ENCODE assay signal across 8 mouse cellular contexts in the genomic region with DNA sequence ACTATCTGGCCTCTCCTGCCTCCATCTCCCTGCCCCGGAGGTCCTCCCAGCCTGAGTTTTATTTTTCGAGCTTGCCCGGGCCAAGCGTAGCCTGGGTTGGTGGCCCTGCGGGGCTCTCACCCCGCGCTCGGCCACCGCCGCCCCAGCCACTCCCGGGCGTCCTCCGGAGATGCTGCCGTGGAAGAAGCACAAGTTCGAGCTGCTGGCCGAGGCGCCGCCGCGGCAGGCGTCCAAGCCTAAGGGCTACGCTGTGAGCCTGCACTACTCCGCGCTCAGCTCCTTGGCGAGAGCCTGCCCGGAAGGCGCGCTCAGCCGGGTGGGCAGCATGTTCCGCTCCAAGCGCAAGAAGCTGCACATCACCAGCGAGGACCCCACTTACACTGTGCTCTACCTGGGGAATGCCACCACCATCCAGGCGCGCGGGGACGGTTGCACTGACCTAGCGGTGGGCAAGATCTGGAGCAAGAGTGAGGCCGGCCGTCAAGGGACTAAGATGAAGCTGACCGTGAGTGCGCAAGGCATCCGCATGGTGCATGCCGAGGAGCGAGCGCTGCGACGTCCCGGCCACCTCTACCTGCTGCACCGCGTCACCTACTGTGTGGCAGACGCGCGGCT. TPM values are rescaled to one million over a fixed set of nuclear protein-coding genes. Genes with fewer than 3 reads are reported as not detected.
DNase-seq lines count a peak whose midpoint lies in the region; ATAC-seq lines count a peak whose summit lies in the region.

No protein-coding gene starts in this region.

- H3K9me3 ChIP-seq in embryonic facial prominence, embryonic 12.5 days, result no peaks in the 10 kb centered on the region
- no peaks in the 10 kb centered on the region for H3K9me3 ChIP-seq in heart, embryonic 11.5 days (replicated peaks; ENCODE audit: control insufficient read depth, low read length)
- no peaks in the 10 kb centered on the region for H3K9me3 ChIP-seq in kidney, embryonic 14.5 days (ENCODE audit: control insufficient read depth, low read length)
- H3K9me3 ChIP-seq in liver, embryonic 15.5 days (replicated peaks), result no peaks in the 10 kb centered on the region
- H3K9me3 ChIP-seq in neural tube, embryonic 14.5 days (ENCODE audit: control insufficient read depth, low read length), result no peaks in the 10 kb centered on the region

- no peak; the same call in 1 of the 2 replicates for ATAC-seq in embryonic facial prominence, embryonic 12.5 days (ENCODE audit: insufficient number of reproducible peaks, insufficient read depth, low FRiP score, low TSS enrichment)
- 0 out of 2 replicates have a peak, but pooled peaks have one; percentile 14 for ATAC-seq in heart, embryonic 11.5 days (replicated peaks; ENCODE audit: insufficient number of reproducible peaks, low FRiP score, low TSS enrichment)
- peak; percentile 15; the same call in 1 of the 2 replicates for ATAC-seq in kidney, embryonic 14.5 days (ENCODE audit: low FRiP score, low TSS enrichment)
- no peak for ATAC-seq in liver, embryonic 15.5 days (ENCODE audit: insufficient read depth)
- peak; percentile 9 for ATAC-seq in neural tube, embryonic 14.5 days (ENCODE audit: low read depth)

- peak; percentile 45 to 58 for DNase-seq in spleen, adult 18-20 months
- DNase-seq in spleen, adult 12 weeks (ENCODE audit: low spot score), result no peak
- peak; percentile 52 for DNase-seq in thymus, postnatal 14 days

- H3K27me3 ChIP-seq in embryonic facial prominence, embryonic 12.5 days, result peaks cover 17% of the 10 kb centered on the region
- H3K27me3 ChIP-seq in heart, embryonic 11.5 days (ENCODE audit: control insufficient read depth, insufficient read depth, low read length), result no peaks in the 10 kb centered on the region
- H3K27me3 ChIP-seq in kidney, embryonic 14.5 days (ENCODE audit: control insufficient read depth, insufficient read depth, low read length), result peaks cover 16% of the 10 kb centered on the region
- peaks cover 72% of the 10 kb centered on the region for H3K27me3 ChIP-seq in liver, embryonic 15.5 days
- peaks cover 5% of the 10 kb centered on the region for H3K27me3 ChIP-seq in neural tube, embryonic 14.5 days (ENCODE audit: control insufficient read depth, insufficient read depth, low read length)

- H3K9ac ChIP-seq in embryonic facial prominence, embryonic 12.5 days, result peak overlapping the region; percentile 76
- H3K9ac ChIP-seq in heart, embryonic 11.5 days (ENCODE audit: low read depth, low read length), result peak overlapping the region; percentile 83
- H3K9ac ChIP-seq in kidney, embryonic 14.5 days (ENCODE audit: low read depth, low read length), result peak overlapping the region; percentile 64
- no peak overlapping the region for H3K9ac ChIP-seq in liver, embryonic 15.5 days
- H3K9ac ChIP-seq in neural tube, embryonic 14.5 days (replicated peaks; ENCODE audit: low read depth, low read length), result peak overlapping the region; percentile 64

- peak overlapping the region; percentile 95 for H3K4me2 ChIP-seq in embryonic facial prominence, embryonic 12.5 days (replicated peaks)
- peak overlapping the region; percentile 82 for H3K4me2 ChIP-seq in heart, embryonic 11.5 days
- H3K4me2 ChIP-seq in kidney, embryonic 14.5 days (replicated peaks; ENCODE audit: low read depth, low read length), result peak overlapping the region; percentile 93
- H3K4me2 ChIP-seq in liver, embryonic 15.5 days, result peak overlapping the region; percentile 70
- H3K4me2 ChIP-seq in neural tube, embryonic 14.5 days (ENCODE audit: low read depth, low read length), result peak overlapping the region; percentile 91

- H3K4me3 ChIP-seq in embryonic facial prominence, embryonic 12.5 days, result peak overlapping the region; percentile 59
- H3K4me3 ChIP-seq in heart, embryonic 11.5 days (ENCODE audit: low read depth, low read length), result peak overlapping the region; percentile 78
- peak overlapping the region; percentile 48 for H3K4me3 ChIP-seq in kidney, embryonic 14.5 days (ENCODE audit: low read length)
- H3K4me3 ChIP-seq in liver, embryonic 15.5 days (replicated peaks), result peak overlapping the region; percentile 57
- H3K4me3 ChIP-seq in neural tube, embryonic 14.5 days (ENCODE audit: low read depth, low read length), result peak overlapping the region; percentile 63

- no peaks in the 10 kb centered on the region for H3K36me3 ChIP-seq in embryonic facial prominence, embryonic 12.5 days
- no peaks in the 10 kb centered on the region for H3K36me3 ChIP-seq in heart, embryonic 11.5 days (ENCODE audit: control insufficient read depth, insufficient read depth, low read length)
- no peaks in the 10 kb centered on the region for H3K36me3 ChIP-seq in kidney, embryonic 14.5 days (ENCODE audit: control insufficient read depth, insufficient read depth, low read length)
- no peaks in the 10 kb centered on the region for H3K36me3 ChIP-seq in liver, embryonic 15.5 days (replicated peaks)
- H3K36me3 ChIP-seq in neural tube, embryonic 14.5 days (ENCODE audit: control insufficient read depth, insufficient read depth, low read length), result no peaks in the 10 kb centered on the region

- WGBS in embryonic facial prominence, embryonic 12.5 days, result 1% methylated on average over 53 of the region's 53 CpGs
- under 1% methylated on average over 53 of the region's 53 CpGs for whole genome bisulfite sequencing in heart, embryonic 11.5 days (ENCODE audit: insufficient replicate concordance)
- WGBS in kidney, embryonic 14.5 days, result 1% methylated on average over 53 of the region's 53 CpGs
- WGBS in liver, embryonic 15.5 days (ENCODE audit: insufficient replicate concordance), result 1% methylated on average over 53 of the region's 53 CpGs
- WGBS in neural tube, embryonic 14.5 days, result under 1% methylated on average over 53 of the region's 53 CpGs

- 0 out of 2 replicates have a peak overlapping the region, but pooled peaks have one; percentile 58 for H3K27ac ChIP-seq in embryonic facial prominence, embryonic 12.5 days
- H3K27ac ChIP-seq in heart, embryonic 11.5 days (ENCODE audit: low read depth, low read length), result peak overlapping the region; percentile 65; the same call in 1 of the 2 replicates
- peak overlapping the region; percentile 43; the same call in 1 of the 2 replicates for H3K27ac ChIP-seq in kidney, embryonic 14.5 days (ENCODE audit: low read depth, low read length)
- no peak overlapping the region for H3K27ac ChIP-seq in liver, embryonic 15.5 days (replicated peaks)
- H3K27ac ChIP-seq in neural tube, embryonic 14.5 days (ENCODE audit: low read depth, low read length), result 0 out of 2 replicates have a peak overlapping the region, but pooled peaks have one; percentile 17

- peaks cover 51% of the 10 kb centered on the region for H3K4me1 ChIP-seq in embryonic facial prominence, embryonic 12.5 days
- H3K4me1 ChIP-seq in heart, embryonic 11.5 days (ENCODE audit: control insufficient read depth, insufficient read depth, low read length), result peaks cover 47% of the 10 kb centered on the region
- peaks cover 42% of the 10 kb centered on the region for H3K4me1 ChIP-seq in kidney, embryonic 14.5 days (ENCODE audit: control insufficient read depth, insufficient read depth, low read length)
- peaks cover 42% of the 10 kb centered on the region for H3K4me1 ChIP-seq in liver, embryonic 15.5 days (replicated peaks)
- H3K4me1 ChIP-seq in neural tube, embryonic 14.5 days (ENCODE audit: control insufficient read depth, insufficient read depth, low read length), result peaks cover 15% of the 10 kb centered on the region

RNA-seq across cellular contexts. Expression of gene Fam43a, which starts 1.0 kb away (rescaled TPM):
- 20.2 and 23.4 TPM in 2 replicates for polyA plus RNA-seq in embryonic facial prominence, embryonic 12.5 days (2016; fragmentation: Nextera tagmentation; extraction: Ambion mirVana)
- 5.7 and 6.6 TPM in 2 replicates for polyA plus RNA-seq in heart, embryonic 11.5 days (2014; fragmentation: Nextera tagmentation; extraction: Ambion mirVana)
- 7.2 and 9.2 TPM in 2 replicates for polyA plus RNA-seq in kidney, embryonic 14.5 days (2014; fragmentation: Nextera tagmentation; extraction: Ambion mirVana)
- 5.2 and 6.0 TPM in 2 replicates for polyA plus RNA-seq in liver, embryonic 15.5 days (2015; fragmentation: Nextera tagmentation; extraction: Ambion mirVana)
- 8.8 and 11.2 TPM in 2 replicates for polyA plus RNA-seq in neural tube, embryonic 14.5 days (2014; fragmentation: Nextera tagmentation; extraction: Ambion mirVana)

RNA-seq across cellular contexts. Expression of gene Lsg1, which starts 13.1 kb away (rescaled TPM):
- 73.8 and 80.2 TPM in 2 replicates for polyA plus RNA-seq in embryonic facial prominence, embryonic 12.5 days (2016; fragmentation: Nextera tagmentation; extraction: Ambion mirVana)
- polyA plus RNA-seq in heart, embryonic 11.5 days (2014; fragmentation: Nextera tagmentation; extraction: Ambion mirVana), result 47.8 and 51.3 TPM in 2 replicates
- polyA plus RNA-seq in kidney, embryonic 14.5 days (2014; fragmentation: Nextera tagmentation; extraction: Ambion mirVana), result 56.8 and 74.8 TPM in 2 replicates
- 19.2 and 20.6 TPM in 2 replicates for polyA plus RNA-seq in liver, embryonic 15.5 days (2015; fragmentation: Nextera tagmentation; extraction: Ambion mirVana)
- 43.9 and 49.0 TPM in 2 replicates for polyA plus RNA-seq in neural tube, embryonic 14.5 days (2014; fragmentation: Nextera tagmentation; extraction: Ambion mirVana)

RNA-seq across cellular contexts. Expression of gene Tmem44, which starts 49.9 kb away (rescaled TPM):
- polyA plus RNA-seq in embryonic facial prominence, embryonic 12.5 days (2016; fragmentation: Nextera tagmentation; extraction: Ambion mirVana), result 39.5 and 41.4 TPM in 2 replicates
- 16.4 and 17.2 TPM in 2 replicates for polyA plus RNA-seq in heart, embryonic 11.5 days (2014; fragmentation: Nextera tagmentation; extraction: Ambion mirVana)
- 14.1 and 15.1 TPM in 2 replicates for polyA plus RNA-seq in kidney, embryonic 14.5 days (2014; fragmentation: Nextera tagmentation; extraction: Ambion mirVana)
- 0.90 and 0.92 TPM in 2 replicates for polyA plus RNA-seq in liver, embryonic 15.5 days (2015; fragmentation: Nextera tagmentation; extraction: Ambion mirVana)
- polyA plus RNA-seq in neural tube, embryonic 14.5 days (2014; fragmentation: Nextera tagmentation; extraction: Ambion mirVana), result 65.0 and 73.8 TPM in 2 replicates

Comparison
In these comparisons a context has a peak if more than half of its experiments do, and no peak if none do; other contexts are left out.
1. ATAC-seq: peak in heart, embryonic 11.5 days (single experiment), kidney, embryonic 14.5 days (single experiment) and neural tube, embryonic 14.5 days (single experiment); none in embryonic facial prominence, embryonic 12.5 days (single experiment) and liver, embryonic 15.5 days (single experiment).
2. Peak in every context shown above with its lines, with median percentiles within 50 percentile points of each other: H3K4me2 ChIP-seq and H3K4me3 ChIP-seq.